8 mouse cellular contexts compared by ENCODE assay signal in the genomic region with DNA sequence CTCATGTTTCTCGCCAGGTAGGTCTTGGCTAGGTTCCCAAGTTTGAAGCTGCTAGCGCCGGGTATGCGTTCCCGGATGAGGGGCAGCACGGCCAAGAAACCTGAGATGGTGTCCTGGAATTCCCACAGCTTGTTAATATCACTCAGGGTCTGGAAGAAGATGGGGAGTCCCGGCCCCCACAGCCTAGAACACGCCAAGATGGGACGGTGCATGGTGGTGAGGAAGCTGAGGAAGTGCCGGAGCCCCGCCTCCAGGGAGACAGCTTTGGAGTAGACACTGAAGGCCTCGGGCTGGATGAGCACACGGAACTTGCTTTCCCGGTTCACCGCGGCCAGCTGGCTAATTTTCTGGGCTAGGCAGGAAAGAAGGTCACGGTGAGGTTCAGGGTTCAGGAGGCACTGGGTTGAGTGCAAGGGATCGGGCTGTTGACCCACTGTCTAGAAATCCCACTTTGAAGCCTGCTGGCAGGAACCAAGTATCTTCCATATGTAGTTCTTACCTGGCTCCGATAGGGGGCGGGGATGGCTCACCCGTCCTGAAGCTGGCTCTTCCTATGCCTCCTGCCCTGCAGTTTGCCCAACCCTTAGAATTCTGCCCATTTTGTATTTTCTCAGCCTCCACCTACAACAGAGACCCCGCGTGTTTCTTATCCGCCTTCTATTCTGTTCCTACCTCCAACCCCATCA. TPM values are rescaled to one million over a fixed set of nuclear protein-coding genes. Genes with fewer than 3 reads are reported as not detected.
A peak's percentile ranks its signal among the peaks of the same experiment; 100 is the strongest.
DNase-seq lines count a peak whose midpoint lies in the region; ATAC-seq and TF ChIP-seq lines count a peak whose summit lies in the region.
"Had no signal": no experiment of that assay in that cellular context is flagged by ENCODE, and none has a peak within 500 bp of the region (broad histone marks: within the 10 kb centered on the region; RNA-seq: fewer than 3 reads in every experiment).

No protein-coding gene starts in this region.

- 58% methylated on average over 24 of the region's 24 CpGs for WGBS in embryonic facial prominence, embryonic 12.5 days
- WGBS in lung, adult 2 months, result 76% methylated on average over 24 of the region's 24 CpGs

- no peak overlapping the region for H3K4me3 ChIP-seq in CH12.LX (replicated peaks in 1 of 3; ENCODE audit: low read depth in 2 of 3, low read length in 2 of 3, poor library complexity in 1 of 3)
- H3K4me3 ChIP-seq in embryonic facial prominence, embryonic 12.5 days, result no peak overlapping the region
- H3K4me3 ChIP-seq in lung, adult 2 months (replicated peaks; ENCODE audit: extremely low read depth, low read depth, low read length), result no peak overlapping the region
- H3K4me3 ChIP-seq: lung, embryonic 15.5 days had no signal

- DNase-seq in kidney, adult 8-10 months, result peak; percentile 48 to 56
- no peak for DNase-seq in kidney, adult 11 months
- DNase-seq in CH12.LX (ENCODE audit: extremely low read depth) (peak; percentile 54), Patski (ENCODE audit: low read depth, low spot score) (no peak)
- DNase-seq in lung, adult 2 months, result no peak
- peak; percentile 61 for DNase-seq in thymus, postnatal 14 days

- POLR2A ChIA-PET in Patski (lab: Charles Lee), result interaction anchor here (0.6 kb wide), 1 partner anchor 445 kb away, joined by 3 read pairs; no protein-coding TSS in a partner anchor

- H3K4me2 ChIP-seq in CH12.LX (ENCODE audit: insufficient read depth, low read depth, poor library complexity, severe bottlenecking), result no peak overlapping the region
- H3K4me2 ChIP-seq in embryonic facial prominence, embryonic 12.5 days (replicated peaks), result no peak overlapping the region
- H3K4me2 ChIP-seq: lung, embryonic 15.5 days had no signal

- no peak overlapping the region for H3K9ac ChIP-seq in CH12.LX (ENCODE audit: insufficient read depth, low read depth)
- H3K9ac ChIP-seq in embryonic facial prominence, embryonic 12.5 days, result no peak overlapping the region
- H3K9ac ChIP-seq: lung, embryonic 15.5 days had no signal

- H3K9me3 ChIP-seq in CH12.LX (replicated peaks; ENCODE audit: low read length), result no peaks in the 10 kb centered on the region
- H3K9me3 ChIP-seq in embryonic facial prominence, embryonic 12.5 days, result no peaks in the 10 kb centered on the region
- H3K9me3 ChIP-seq: lung, embryonic 15.5 days had no signal

- dilution Hi-C loops in CH12.LX (cut with MboI; ENCODE audit: extremely low pct_ligation_motif_present, extremely low pct_unique_long_range_greater_than_20kb, low sequenced_read_pairs), result no loop called here

- in situ Hi-C loops in CH12.LX (cut with MboI; ENCODE audit: low pct_ligation_motif_present, low pct_unique_long_range_greater_than_20kb, low sequenced_read_pairs) (no loop called here), Patski (cut with MboI; ENCODE audit: low pct_unique_long_range_greater_than_20kb) (loop anchor here (10.0 kb wide), 1 partner anchor 154 kb away; a partner anchor contains a TSS)

- peak; percentile 58 for TF ChIP-seq RAD21 in CH12.LX (IDR thresholded peaks at IDR 0.05; ENCODE audit: low read depth, low read length)

- no peak for ATAC-seq in Patski
- ATAC-seq in embryonic facial prominence, embryonic 12.5 days (ENCODE audit: insufficient number of reproducible peaks, insufficient read depth, low FRiP score, low TSS enrichment), result 0 out of 2 replicates have a peak, but pooled peaks have one; percentile 59

- peak; percentile 58 to 66 for TF ChIP-seq CTCF in CH12.LX (conservative IDR thresholded peaks at IDR 0.05 in 1 of 2, IDR thresholded peaks at IDR 0.05 in 1 of 2; ENCODE audit: low read depth in 2 of 2, low read length in 2 of 2)
- TF ChIP-seq CTCF in Patski (IDR thresholded peaks at IDR 0.05), result peak; percentile 82
- peak; percentile 72 for TF ChIP-seq CTCF in lung, adult 2 months (IDR thresholded peaks at IDR 0.05; ENCODE audit: insufficient read depth, low read length)

- no peak for TF ChIP-seq EP300 in CH12.LX (IDR thresholded peaks at IDR 0.05; ENCODE audit: low read length)

- no peak overlapping the region for H3K27ac ChIP-seq in CH12.LX (ENCODE audit: insufficient read depth, low read depth)
- no peak overlapping the region for H3K27ac ChIP-seq in embryonic facial prominence, embryonic 12.5 days
- H3K27ac ChIP-seq: lung, embryonic 15.5 days had no signal

- peaks cover 63 to 81% of the 10 kb centered on the region in 2 experiments for H3K36me3 ChIP-seq in CH12.LX (replicated peaks in 1 of 2; ENCODE audit: control insufficient read depth in 1 of 2, insufficient read depth in 1 of 2, low read length in 1 of 2)
- peaks cover 42% of the 10 kb centered on the region for H3K36me3 ChIP-seq in embryonic facial prominence, embryonic 12.5 days

- H3K4me1 ChIP-seq in CH12.LX (ENCODE audit: control insufficient read depth in 1 of 2, insufficient read depth in 2 of 2), result no peaks in the 10 kb centered on the region
- peaks cover 12% of the 10 kb centered on the region for H3K4me1 ChIP-seq in embryonic facial prominence, embryonic 12.5 days
- H3K4me1 ChIP-seq in lung, adult 2 months (ENCODE audit: control insufficient read depth, insufficient read depth, low read length), result no peaks in the 10 kb centered on the region
- H3K4me1 ChIP-seq: lung, embryonic 15.5 days had no signal

- H3K27me3 ChIP-seq in CH12.LX (replicated peaks), result no peaks in the 10 kb centered on the region
- no peaks in the 10 kb centered on the region for H3K27me3 ChIP-seq in Patski
- H3K27me3 ChIP-seq in embryonic facial prominence, embryonic 12.5 days, result no peaks in the 10 kb centered on the region
- H3K27me3 ChIP-seq: lung, embryonic 15.5 days had no signal

- TF ChIP-seq POLR2A in CH12.LX (IDR thresholded peaks at IDR 0.05; ENCODE audit: low read depth, low read length), result no peak
- no peak for TF ChIP-seq POLR2A in lung, adult 2 months (IDR thresholded peaks at IDR 0.05; ENCODE audit: borderline replicate concordance, extremely low read depth, low read depth, low read length)

- H3K79me2 ChIP-seq in CH12.LX (replicated peaks; ENCODE audit: control insufficient read depth, extremely low read depth, insufficient read depth, poor library complexity, severe bottlenecking), result no peaks in the 10 kb centered on the region

- CTCF ChIA-PET in Patski (lab: Charles Lee), result interaction anchor here (0.9 to 2.8 kb wide), 11 partner anchors 11 to 181 kb away, joined by 3 to 9 read pairs (median 3); a partner anchor contains a TSS

TF ChIP-seq in CH12.LX, 34 proteins besides CTCF, POLR2A, EP300 and RAD21:
- no peak for TF ChIP-seq TCF12 (IDR thresholded peaks at IDR 0.05; ENCODE audit: low read depth, low read length)
- TF ChIP-seq SMC3 (IDR thresholded peaks at IDR 0.05; ENCODE audit: low read depth, low read length), result peak; percentile 49
- no peak for TF ChIP-seq TBP (conservative IDR thresholded peaks at IDR 0.05; ENCODE audit: low read depth, low read length)
- no peak for TF ChIP-seq ELF1 (IDR thresholded peaks at IDR 0.05; ENCODE audit: low read depth, low read length)
TF ChIP-seq in CH12.LX: peak in this region for 1.

RNA-seq across cellular contexts. Expression of a gene that starts 16.2 kb away (rescaled TPM):
- total RNA-seq in CH12.LX (2012; rRNA removed), result not detected in 2 replicates
- total RNA-seq in CH12.LX (2014; rRNA removed), result not detected in 2 replicates
- 0.35 TPM in 1 of 2 replicates, not detected in the other for polyA plus RNA-seq in CH12.LX (2012; ENCODE audit: insufficient read length, low read depth)
- polyA plus RNA-seq in Patski (2021), result 2.1 TPM
- 5.3 and 7.3 TPM in 2 replicates for polyA plus RNA-seq in embryonic facial prominence, embryonic 12.5 days (2016; fragmentation: Nextera tagmentation; extraction: Ambion mirVana)
- polyA plus RNA-seq in lung, adult 2 months (2012; rRNA removed), result 0.11 and 0.90 TPM in 2 replicates

RNA-seq across cellular contexts. Expression of a gene that starts 16.3 kb away (rescaled TPM):
- total RNA-seq in CH12.LX (2012; rRNA removed), result not detected in 2 replicates
- total RNA-seq in CH12.LX (2014; rRNA removed), result not detected in 2 replicates
- polyA plus RNA-seq in CH12.LX (2012; ENCODE audit: insufficient read length, low read depth), result not detected in 2 replicates
- polyA plus RNA-seq in Patski (2021), result 39.6 TPM
- polyA plus RNA-seq in embryonic facial prominence, embryonic 12.5 days (2016; fragmentation: Nextera tagmentation; extraction: Ambion mirVana), result 88.0 and 95.6 TPM in 2 replicates
- polyA plus RNA-seq in lung, adult 2 months (2012; rRNA removed), result 62.6 and 74.0 TPM in 2 replicates

RNA-seq across cellular contexts. Expression of a gene that starts 29.2 kb away (rescaled TPM):
- total RNA-seq in CH12.LX (2012; rRNA removed) (21.2 and 26.6 TPM in 2 replicates), CH12.LX (2014; rRNA removed) (6.4 and 8.3 TPM in 2 replicates)
- polyA plus RNA-seq in CH12.LX (2012; ENCODE audit: insufficient read length, low read depth) (54.1 and 56.9 TPM in 2 replicates), Patski (2021) (37.8 TPM)
- polyA plus RNA-seq in embryonic facial prominence, embryonic 12.5 days (2016; fragmentation: Nextera tagmentation; extraction: Ambion mirVana), result 14.0 and 16.0 TPM in 2 replicates
- polyA plus RNA-seq in lung, adult 2 months (2012; rRNA removed), result 24.0 and 29.6 TPM in 2 replicates

RNA-seq across cellular contexts. Expression of a gene that starts 32.6 kb away (rescaled TPM):
- total RNA-seq in CH12.LX (2012; rRNA removed), result 40.7 and 41.1 TPM in 2 replicates
- 35.3 and 35.4 TPM in 2 replicates for total RNA-seq in CH12.LX (2014; rRNA removed)
- 34.0 and 35.4 TPM in 2 replicates for polyA plus RNA-seq in CH12.LX (2012; ENCODE audit: insufficient read length, low read depth)
- 45.8 TPM for polyA plus RNA-seq in Patski (2021)
- 40.9 and 44.2 TPM in 2 replicates for polyA plus RNA-seq in embryonic facial prominence, embryonic 12.5 days (2016; fragmentation: Nextera tagmentation; extraction: Ambion mirVana)
- polyA plus RNA-seq in lung, adult 2 months (2012; rRNA removed), result 38.8 and 52.2 TPM in 2 replicates

Comparison
In these comparisons a context has a peak if more than half of its experiments do, and no peak if none do; other contexts are left out.
1. DNase-seq: peak in kidney, adult 8-10 months (2 of 2), CH12.LX (single experiment) and thymus, postnatal 14 days (single experiment); none in kidney, adult 11 months (single experiment), Patski (single experiment) and lung, adult 2 months (single experiment).
2. RNA of a gene that starts 16.3 kb away (polyA plus RNA-seq): 88.0 to 95.6 TPM in embryonic facial prominence, embryonic 12.5 days, 62.6 to 74.0 TPM in lung, adult 2 months and 39.6 TPM in Patski (single experiment); not detected in CH12.LX; every median in the first group is over 10 times any median in the second.
3. Peak in every context shown above with its lines, with median percentiles within 50 percentile points of each other: CTCF ChIP-seq.